Mouse (Mus musculus) E14TG2a.4 (cell line): ENCODE results near the gene Flnb.

Experiments used
- CTCF ChIP-seq: conservative IDR thresholded peaks from 2 replicates; pipeline ENCODE4 v1.5.1; 2014; ENCODE audit warnings: low read length
- NANOG ChIP-seq: IDR thresholded peaks from 2 replicates; pipeline ENCODE4 v1.6.1; 2014; ENCODE audit warnings: borderline replicate concordance, low read length, mixed read lengths

DNA sequence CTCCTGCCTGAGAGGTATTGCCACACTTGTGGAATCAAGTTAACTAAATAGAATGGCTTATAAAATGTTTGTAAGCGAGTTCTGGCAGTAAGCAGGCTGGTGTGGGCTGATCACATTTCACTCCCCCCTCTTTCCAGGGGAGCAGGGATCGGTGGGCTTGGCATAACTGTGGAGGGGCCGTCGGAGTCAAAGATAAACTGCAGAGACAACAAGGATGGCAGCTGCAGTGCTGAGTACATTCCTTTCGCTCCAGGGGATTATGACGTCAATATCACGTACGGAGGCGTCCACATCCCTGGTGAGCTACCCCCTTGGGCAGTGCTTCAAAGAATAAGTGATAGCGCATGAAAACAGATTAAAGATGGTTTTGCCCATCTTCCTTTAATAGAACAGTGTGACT, 91.7 kb downstream of the Flnb start:
- TF ChIP-seq CTCF (no peak), NANOG (no peak)
